Mouse (Mus musculus) telencephalon, adult 2 months (tissue): ENCODE measurements at regions not wholly inside any gene's neighbourhood (a gene's known extent, or its start where the extent isn't known, plus 50 kb on each side); places are given as distances from the start of the nearest gene placed in this dataset.

ENCODE experiments used
- DNase-seq: peaks from one replicate; pipeline ENCODE4 v3.0.0-alpha.2; 2011; ENCODE audit warnings: low read depth, low spot score

GRCm38 (mm10) chr4:125208136-125208915, 80.7 kb upstream of the Zc3h12a start:
- DNase-seq = no peak

GRCm38 (mm10) chr4:125203521-125203920, 75.9 kb upstream of the Zc3h12a start:
- DNase-seq = no peak

- DNase-seq = no peak
Observed at GRCm38 (mm10) chr4:125201638-125202325, 74.1 kb upstream of the Zc3h12a start.

- no peak for DNase-seq
Observed at GRCm38 (mm10) chr4:125200762-125201161, 73.1 kb upstream of the Zc3h12a start.

GRCm38 (mm10) chr4:125199281-125199680, 71.6 kb upstream of the Zc3h12a start:
- no peak for DNase-seq

- DNase-seq = no peak
Observed at GRCm38 (mm10) chr4:125195901-125196435, 68.3 kb upstream of the Zc3h12a start.

GRCm38 (mm10) chr4:125194722-125195380, 67.2 kb upstream of the Zc3h12a start:
- no peak for DNase-seq

GRCm38 (mm10) chr4:125194298-125194697, 66.7 kb upstream of the Zc3h12a start:
- DNase-seq = no peak

GRCm38 (mm10) chr4:125191680-125192079, 64.0 kb upstream of the Zc3h12a start:
- DNase-seq = no peak

GRCm38 (mm10) chr4:125191010-125191409, 63.4 kb upstream of the Zc3h12a start:
- DNase-seq = no peak

- DNase-seq = no peak
Observed at GRCm38 (mm10) chr4:125189971-125190370, 62.3 kb upstream of the Zc3h12a start.

- no peak for DNase-seq
Observed at GRCm38 (mm10) chr4:125186246-125186645, 58.6 kb upstream of the Zc3h12a start.

- DNase-seq = no peak
Observed at GRCm38 (mm10) chr4:125185076-125185475, 57.4 kb upstream of the Zc3h12a start.

GRCm38 (mm10) chr4:125180947-125181346, 53.3 kb upstream of the Zc3h12a start:
- no peak for DNase-seq

- no peak for DNase-seq
Observed at GRCm38 (mm10) chr4:125178552-125178951, 50.9 kb upstream of the Zc3h12a start.

GRCm38 (mm10) chr4:125177666-125178065, 50.0 kb upstream of the Zc3h12a start:
- no peak for DNase-seq
